Mouse (Mus musculus) liver, embryonic 14.5 days (tissue): ENCODE measurements at regions not wholly inside any gene's neighbourhood (a gene's known extent, or its start where the extent isn't known, plus 50 kb on each side); places are given as distances from the start of the nearest gene placed in this dataset.

Source experiments
- CTCF ChIP-seq: IDR thresholded peaks from 2 replicates; pipeline ENCODE4 v1.5.1; 2016; ENCODE audit warnings: antibody characterized with exemption, low read depth, control low read depth
- EP300 ChIP-seq: IDR thresholded peaks from 2 replicates; pipeline ENCODE4 v1.6.1; 2016; ENCODE audit warnings: antibody characterized with exemption, low read depth

DNA sequence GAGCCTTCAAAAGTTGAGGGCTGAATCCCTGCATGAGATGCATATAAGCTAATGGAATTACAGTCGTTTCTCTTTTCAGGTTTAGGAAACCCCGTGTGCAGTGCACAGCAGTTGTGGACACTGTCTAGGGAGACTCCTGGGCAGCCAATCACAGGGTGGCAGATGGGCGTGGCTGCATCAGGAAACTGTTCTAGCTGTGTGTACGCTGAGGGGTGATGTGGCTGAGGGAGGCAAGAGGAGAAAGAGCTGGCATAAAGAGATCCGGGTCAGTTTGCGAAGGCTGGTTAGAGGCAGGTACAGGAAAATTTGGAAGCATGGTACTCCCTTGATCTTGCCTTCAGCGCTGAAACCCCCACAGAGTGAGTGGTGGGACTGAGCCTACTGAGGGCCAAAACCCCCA is 106.1 kb upstream of the Pou3f3 start:
- TF ChIP-seq CTCF (no peak), EP300 (no peak)
